Mouse (Mus musculus) right cerebral cortex, adult 2 months (tissue): Measurements from ENCODE around the gene Psmd9.

Experiments used
- DNase-seq, 2 experiments: peaks; one replicate each; pipeline ENCODE4 v3.0.0; 2021 to 2022; ENCODE audit warnings: low spot score in 2 of 2

Psmd9 gene

GRCm38 (mm10) chr5:123149451-123150400 is 19.5 kb upstream of the Psmd9 start:
- peak; percentile 91 to 94 for DNase-seq

- DNase-seq: no peak
Observed at GRCm38 (mm10) chr5:123150641-123151040, 18.6 kb upstream of the Psmd9 start.

- no peak for DNase-seq
Observed at GRCm38 (mm10) chr5:123151077-123151476, 18.1 kb upstream of the Psmd9 start.

- DNase-seq: no peak
Observed at GRCm38 (mm10) chr5:123151707-123152362, 17.4 kb upstream of the Psmd9 start.

GRCm38 (mm10) chr5:123152901-123153300 is 16.3 kb upstream of the Psmd9 start:
- DNase-seq: no peak

GRCm38 (mm10) chr5:123155425-123155824 is 13.8 kb upstream of the Psmd9 start:
- peak; percentile 65 to 66 for DNase-seq

- no peak for DNase-seq
Observed at GRCm38 (mm10) chr5:123156763-123157162, 12.4 kb upstream of the Psmd9 start.

- DNase-seq: no peak
Observed at GRCm38 (mm10) chr5:123157972-123158371, 11.2 kb upstream of the Psmd9 start.

GRCm38 (mm10) chr5:123159446-123159845 is 9.8 kb upstream of the Psmd9 start:
- no peak for DNase-seq

- DNase-seq: no peak
Observed at GRCm38 (mm10) chr5:123159866-123160265, 9.3 kb upstream of the Psmd9 start.

- no peak for DNase-seq
Observed at GRCm38 (mm10) chr5:123160341-123160740, 8.9 kb upstream of the Psmd9 start.

- no peak for DNase-seq
Observed at GRCm38 (mm10) chr5:123162942-123163341, 6.3 kb upstream of the Psmd9 start.

- DNase-seq: no peak
Observed at GRCm38 (mm10) chr5:123166437-123166836, 2.8 kb upstream of the Psmd9 start.

GRCm38 (mm10) chr5:123167591-123167990 is 1.6 kb upstream of the Psmd9 start:
- no peak for DNase-seq

GRCm38 (mm10) chr5:123170365-123170764 is 1.2 kb downstream of the Psmd9 start:
- no peak for DNase-seq

- peak; percentile 78 to 85 for DNase-seq
Observed at GRCm38 (mm10) chr5:123171646-123172350, 2.6 kb downstream of the Psmd9 start.

GRCm38 (mm10) chr5:123178792-123179191 is 9.6 kb downstream of the Psmd9 start:
- DNase-seq: no peak

GRCm38 (mm10) chr5:123180390-123180789 is 11.2 kb downstream of the Psmd9 start:
- no peak for DNase-seq

GRCm38 (mm10) chr5:123181536-123181935 is 12.3 kb downstream of the Psmd9 start:
- DNase-seq: no peak

- DNase-seq: no peak
Observed at GRCm38 (mm10) chr5:123182651-123183050, 13.4 kb downstream of the Psmd9 start, which contains the start of gene Hpd. Gene Hpd, minus strand, starts transcription at chr5:123182727.

GRCm38 (mm10) chr5:123185966-123186365 is 16.8 kb downstream of the Psmd9 start:
- no peak for DNase-seq

GRCm38 (mm10) chr5:123187306-123187705 is 18.1 kb downstream of the Psmd9 start:
- DNase-seq: no peak
